Mouse (Mus musculus): ENCODE measurements around the gene Zer1. TPM values are rescaled to one million over a fixed set of nuclear protein-coding genes. Genes with fewer than 3 reads are reported as not detected.

Zer1 gene
- polyA plus RNA-seq, 1 experiment from 2014 or later = 2.4 TPM

GRCm38 (mm10) chr2:30048699-30049388 lies 75.5 kb downstream of the Zer1 start, which contains the start of gene Wdr34:
TSS of gene Wdr34 (minus strand) at chr2:30048881.
- H3K4me2 ChIP-seq = peak within 1 kb of the TSS; percentile 92
- WGBS (ENCODE audit: insufficient replicate concordance) = under 1% methylated on average over 54 of the region's 54 CpGs
- peak within 1 kb of the TSS; percentile 68 for H3K4me3 ChIP-seq (replicated peaks)
- peak within 1 kb of the TSS; percentile 68 for H3K9ac ChIP-seq
- H3K9me3 ChIP-seq (replicated peaks) = no peaks in the 10 kb centered on the region
- H3K4me1 ChIP-seq (replicated peaks) = peaks cover 23% of the 10 kb centered on the region
- H3K27me3 ChIP-seq = peaks cover 7% of the 10 kb centered on the region
- peak within 1 kb of the TSS; percentile 88 for H3K27ac ChIP-seq (replicated peaks)
- H3K36me3 ChIP-seq (replicated peaks) = no peaks in the 10 kb centered on the region
- peak; percentile 95 for ATAC-seq (ENCODE audit: insufficient read depth)

GRCm38 (mm10) chr2:30048101-30048501 lies 76.3 kb downstream of the Zer1 start:
- no peaks in the 10 kb centered on the region for H3K36me3 ChIP-seq (replicated peaks)
- no peaks in the 10 kb centered on the region for H3K9me3 ChIP-seq (replicated peaks)
- peaks cover under 1% of the 10 kb centered on the region for H3K27me3 ChIP-seq
- ATAC-seq (ENCODE audit: insufficient read depth) = no peak
- H3K4me2 ChIP-seq = peak overlapping the region; percentile 92
- peak overlapping the region; percentile 68 for H3K4me3 ChIP-seq (replicated peaks)
- peak overlapping the region; percentile 88 for H3K27ac ChIP-seq (replicated peaks)
- peaks cover 23% of the 10 kb centered on the region for H3K4me1 ChIP-seq (replicated peaks)
- 40% methylated on average over 11 of the region's 11 CpGs for WGBS (ENCODE audit: insufficient replicate concordance)
- H3K9ac ChIP-seq = peak overlapping the region; percentile 68

Other genes with a start within 250 kb of the Zer1 start
- gene Odf2, start 235.4 kb downstream of the Zer1 start, polyA plus RNA-seq (2015; fragmentation: Nextera tagmentation; extraction: Ambion mirVana) = 34.4 and 35.9 TPM in 2 replicates
- 24.7 and 25.2 TPM in 2 replicates for gene Gle1, start 189.2 kb downstream of the Zer1 start, polyA plus RNA-seq (2015; fragmentation: Nextera tagmentation; extraction: Ambion mirVana)
- gene Sptan1, start 159.0 kb downstream of the Zer1 start, polyA plus RNA-seq (2015; fragmentation: Nextera tagmentation; extraction: Ambion mirVana) = 14.0 and 17.8 TPM in 2 replicates
- 6.2 and 7.1 TPM in 2 replicates for gene Wdr34, start 75.7 kb downstream of the Zer1 start, polyA plus RNA-seq (2015; fragmentation: Nextera tagmentation; extraction: Ambion mirVana)
- gene Set, start 67.2 kb downstream of the Zer1 start, polyA plus RNA-seq (2015; fragmentation: Nextera tagmentation; extraction: Ambion mirVana) = 138 and 147 TPM in 2 replicates
- 2.3 and 2.5 TPM in 2 replicates for gene Pkn3, start 46.9 kb downstream of the Zer1 start, polyA plus RNA-seq (2015; fragmentation: Nextera tagmentation; extraction: Ambion mirVana)
- gene Zdhhc12, start 30.9 kb downstream of the Zer1 start, polyA plus RNA-seq (2015; fragmentation: Nextera tagmentation; extraction: Ambion mirVana) = 19.3 and 20.6 TPM in 2 replicates
- gene Tbc1d13, start 9.2 kb upstream of the Zer1 start, polyA plus RNA-seq (2015; fragmentation: Nextera tagmentation; extraction: Ambion mirVana) = 2.0 and 2.6 TPM in 2 replicates
- gene Endog, start 46.9 kb upstream of the Zer1 start, polyA plus RNA-seq (2015; fragmentation: Nextera tagmentation; extraction: Ambion mirVana) = 17.9 and 22.1 TPM in 2 replicates
- gene Spout1, start 53.9 kb upstream of the Zer1 start, polyA plus RNA-seq (2015; fragmentation: Nextera tagmentation; extraction: Ambion mirVana) = 24.9 and 27.3 TPM in 2 replicates
- gene Kyat1, start 81.3 kb upstream of the Zer1 start, polyA plus RNA-seq (2015; fragmentation: Nextera tagmentation; extraction: Ambion mirVana) = 11.7 and 13.9 TPM in 2 replicates
- gene Lrrc8a, start 113.1 kb upstream of the Zer1 start, polyA plus RNA-seq (2015; fragmentation: Nextera tagmentation; extraction: Ambion mirVana) = 10.5 and 11.6 TPM in 2 replicates
- gene Gm28035, start 116.0 kb upstream of the Zer1 start, polyA plus RNA-seq (2015; fragmentation: Nextera tagmentation; extraction: Ambion mirVana) = 0.10 and 0.16 TPM in 2 replicates
- gene Phyhd1, start 141.6 kb upstream of the Zer1 start, polyA plus RNA-seq (2015; fragmentation: Nextera tagmentation; extraction: Ambion mirVana) = 13.0 and 15.7 TPM in 2 replicates
- not detected in 2 replicates for gene Gm28038, start 156.5 kb upstream of the Zer1 start, polyA plus RNA-seq (2015; fragmentation: Nextera tagmentation; extraction: Ambion mirVana)
- 12.0 and 14.3 TPM in 2 replicates for gene Dolk, start 161.7 kb upstream of the Zer1 start, polyA plus RNA-seq (2015; fragmentation: Nextera tagmentation; extraction: Ambion mirVana)
- gene Nup188, start 161.8 kb upstream of the Zer1 start, polyA plus RNA-seq (2015; fragmentation: Nextera tagmentation; extraction: Ambion mirVana) = 13.6 and 14.0 TPM in 2 replicates
- gene Sh3glb2, start 234.8 kb upstream of the Zer1 start, polyA plus RNA-seq (2015; fragmentation: Nextera tagmentation; extraction: Ambion mirVana) = 18.9 and 20.4 TPM in 2 replicates
- 7.5 and 7.7 TPM in 2 replicates for gene Miga2, start 239.6 kb upstream of the Zer1 start, polyA plus RNA-seq (2015; fragmentation: Nextera tagmentation; extraction: Ambion mirVana)

Data from liver, embryonic 15.5 days (tissue).